Mouse (Mus musculus) embryonic facial prominence, embryonic 12.5 days (tissue): ENCODE measurements around the gene Dnmt3l. TPM values are rescaled to one million over a fixed set of nuclear protein-coding genes. Genes with fewer than 3 reads are reported as not detected.
A peak's percentile ranks its signal among the peaks of the same experiment; 100 is the strongest.
"Not testable (repeated sequence)": the region's sequence is repeated elsewhere in the genome, so short reads cannot be mapped to it uniquely, and the experiment has no call there.

Experiments
- ATAC-seq: fragments of 200-750 bp; cut with Nextera tagmentation; 2 replicates; pipeline ENCODE4 v1.8.0; 2017; ENCODE audit not compliant: insufficient number of reproducible peaks, insufficient read depth, low FRiP score, low TSS enrichment
- H3K27ac ChIP-seq: fragments of 300-500 bp; sonication (generic); 2 replicates; pipeline ENCODE4 v1.5.1; 2016; ENCODE audit warnings: mild to moderate bottlenecking
- H3K27me3 ChIP-seq: fragments of 300-500 bp; sonication (generic); 2 replicates; pipeline ENCODE4 v1.6.1; 2016; ENCODE audit warnings: mild to moderate bottlenecking, moderate library complexity
- H3K36me3 ChIP-seq: fragments of 300-500 bp; sonication (generic); 2 replicates; pipeline ENCODE4 v1.6.1; 2016; ENCODE audit warnings: mild to moderate bottlenecking
- H3K4me1 ChIP-seq: fragments of 300-500 bp; sonication (generic); 2 replicates; pipeline ENCODE4 v1.6.1; 2016
- H3K4me2 ChIP-seq: fragments of 300-500 bp; sonication (generic); replicated peaks from 2 replicates; pipeline ENCODE4 v1.6.1; 2016; ENCODE audit warnings: mild to moderate bottlenecking, moderate library complexity
- H3K4me3 ChIP-seq: fragments of 300-500 bp; sonication (generic); 2 replicates; pipeline ENCODE4 v1.5.1; 2016; ENCODE audit warnings: mild to moderate bottlenecking
- H3K9ac ChIP-seq: fragments of 300-500 bp; sonication (generic); 2 replicates; pipeline ENCODE4 v1.6.1; 2016; ENCODE audit warnings: mild to moderate bottlenecking, moderate library complexity
- H3K9me3 ChIP-seq: fragments of 300-500 bp; sonication (generic); 2 replicates; pipeline ENCODE4 v1.6.1; 2016; ENCODE audit warnings: mild to moderate bottlenecking, moderate library complexity
- WGBS: fragments of 180-500 bp; shearing (Covaris S2); methylation state at CpG from one replicate; pipeline ENCODE4 v1.1.7; 2016; 5-methylcytosine and 5-hydroxymethylcytosine counted together
- polyA plus RNA-seq: library from polyadenylated mRNA; unstranded; fragments of >200 nt; fragmentation: Nextera tagmentation; extraction: Ambion mirVana; gene quantifications from 2 replicates; pipeline ENCODE4 v1.2.1, GENCODE M21; 2016

Dnmt3l gene
- polyA plus RNA-seq, 1 experiment from 2014 or later = 0.19 TPM

- Histone ChIP-seq H3K36me3 (peaks cover 4% of the 10 kb centered on the region; the same call in 1 of the 2 replicates), H3K9me3 (no peaks in the 10 kb centered on the region), H3K27ac (no peak overlapping the region), H3K4me2 (peak overlapping the region; percentile 78), H3K4me3 (peak overlapping the region; percentile 16), H3K27me3 (no peaks in the 10 kb centered on the region), H3K9ac (0 out of 2 replicates have a peak overlapping the region, but pooled peaks have one; percentile 10), H3K4me1 (peaks cover 30% of the 10 kb centered on the region)
- 17% methylated on average over 10 of the region's 10 CpGs for WGBS
- no peak for ATAC-seq
Measured at GRCm38 (mm10) chr10:78010335-78010734, 31.4 kb upstream of the Dnmt3l start.

- H3K4me2 ChIP-seq, H3K9ac ChIP-seq, H3K27ac ChIP-seq, H3K36me3 ChIP-seq, H3K4me3 ChIP-seq, H3K27me3 ChIP-seq, ATAC-seq, H3K9me3 ChIP-seq: not testable (repeated sequence)
- peaks cover 29% of the 10 kb centered on the region for H3K4me1 ChIP-seq
- 89% methylated on average over 5 of the region's 5 CpGs for WGBS
Measured at GRCm38 (mm10) chr10:78011116-78011515, 30.6 kb upstream of the Dnmt3l start.

GRCm38 (mm10) chr10:78012661-78013495 is 28.9 kb upstream of the Dnmt3l start:
- H3K36me3 ChIP-seq = no peaks in the 10 kb centered on the region
- ATAC-seq = no peak
- H3K9me3 ChIP-seq = no peaks in the 10 kb centered on the region
- peaks cover 13% of the 10 kb centered on the region for H3K4me1 ChIP-seq
- WGBS = 92% methylated on average over 18 of the region's 18 CpGs
- H3K27ac ChIP-seq = no peak overlapping the region
- no peaks in the 10 kb centered on the region for H3K27me3 ChIP-seq
- H3K4me2 ChIP-seq = no peak overlapping the region
- H3K9ac ChIP-seq = no peak overlapping the region
- H3K4me3 ChIP-seq = no peak overlapping the region

GRCm38 (mm10) chr10:78015489-78015888 is 26.3 kb upstream of the Dnmt3l start:
- WGBS = 89% methylated on average over 1 of the region's 1 CpGs
- no peaks in the 10 kb centered on the region for H3K9me3 ChIP-seq
- ATAC-seq = no peak
- H3K4me3 ChIP-seq = no peak overlapping the region
- no peak overlapping the region for H3K4me2 ChIP-seq
- H3K36me3 ChIP-seq = no peaks in the 10 kb centered on the region
- no peaks in the 10 kb centered on the region for H3K27me3 ChIP-seq
- no peak overlapping the region for H3K9ac ChIP-seq
- peaks cover 1% of the 10 kb centered on the region; the same call in 1 of the 2 replicates for H3K4me1 ChIP-seq
- no peak overlapping the region for H3K27ac ChIP-seq

- Histone ChIP-seq H3K27me3 (no peaks in the 10 kb centered on the region), H3K36me3 (no peaks in the 10 kb centered on the region), H3K27ac (no peak overlapping the region), H3K4me3 (no peak overlapping the region), H3K9me3 (no peaks in the 10 kb centered on the region), H3K9ac (no peak overlapping the region), H3K4me1 (no peaks in the 10 kb centered on the region), H3K4me2 (no peak overlapping the region)
- WGBS = 54% methylated on average over 5 of the region's 5 CpGs
- ATAC-seq = no peak
Measured at GRCm38 (mm10) chr10:78016366-78016765, 25.4 kb upstream of the Dnmt3l start.

GRCm38 (mm10) chr10:78018797-78019203 is 22.9 kb upstream of the Dnmt3l start:
- no peaks in the 10 kb centered on the region for H3K4me1 ChIP-seq
- no peak overlapping the region for H3K27ac ChIP-seq
- WGBS = 23% methylated on average over 19 of the region's 19 CpGs
- H3K36me3 ChIP-seq = no peaks in the 10 kb centered on the region
- peak overlapping the region; percentile 22 for H3K4me3 ChIP-seq
- peak; percentile 72; the same call in 1 of the 2 replicates for ATAC-seq
- peak overlapping the region; percentile 41 for H3K4me2 ChIP-seq
- H3K9ac ChIP-seq = no peak overlapping the region
- H3K27me3 ChIP-seq = no peaks in the 10 kb centered on the region
- no peaks in the 10 kb centered on the region for H3K9me3 ChIP-seq

GRCm38 (mm10) chr10:78019291-78019690 is 22.5 kb upstream of the Dnmt3l start:
- no peaks in the 10 kb centered on the region for H3K9me3 ChIP-seq
- ATAC-seq = peak; percentile 69; the same call in 1 of the 2 replicates
- no peak overlapping the region for H3K9ac ChIP-seq
- H3K4me2 ChIP-seq = no peak overlapping the region
- H3K27me3 ChIP-seq = no peaks in the 10 kb centered on the region
- 83% methylated on average over 4 of the region's 4 CpGs for WGBS
- H3K4me3 ChIP-seq = no peak overlapping the region
- no peaks in the 10 kb centered on the region for H3K4me1 ChIP-seq
- H3K27ac ChIP-seq = no peak overlapping the region
- H3K36me3 ChIP-seq = no peaks in the 10 kb centered on the region

- 95% methylated on average over 7 of the region's 11 CpGs for WGBS
- H3K4me3 ChIP-seq, H3K4me1 ChIP-seq, H3K36me3 ChIP-seq, H3K27ac ChIP-seq, H3K27me3 ChIP-seq, H3K4me2 ChIP-seq, H3K9me3 ChIP-seq, H3K9ac ChIP-seq: not testable (repeated sequence)
- ATAC-seq = peak; percentile 41; the same call in 1 of the 2 replicates
Measured at GRCm38 (mm10) chr10:78019984-78020383, 21.8 kb upstream of the Dnmt3l start.

- H3K4me3 ChIP-seq, H3K36me3 ChIP-seq, H3K27ac ChIP-seq, ATAC-seq, H3K27me3 ChIP-seq, H3K9me3 ChIP-seq, H3K4me2 ChIP-seq, H3K4me1 ChIP-seq, H3K9ac ChIP-seq: not testable (repeated sequence)
- WGBS = 74% methylated on average over 6 of the region's 8 CpGs
Measured at GRCm38 (mm10) chr10:78025453-78025852, 16.3 kb upstream of the Dnmt3l start.

- Histone ChIP-seq H3K36me3 (no peaks in the 10 kb centered on the region), H3K27me3 (no peaks in the 10 kb centered on the region), H3K4me3 (no peak overlapping the region), H3K4me2 (no peak overlapping the region), H3K27ac (no peak overlapping the region), H3K9me3 (no peaks in the 10 kb centered on the region), H3K9ac (no peak overlapping the region), H3K4me1 (no peaks in the 10 kb centered on the region)
- 6% methylated on average over 5 of the region's 5 CpGs for WGBS
- 0 out of 2 replicates have a peak, but pooled peaks have one; percentile 41 for ATAC-seq
Measured at GRCm38 (mm10) chr10:78028129-78028528, 13.6 kb upstream of the Dnmt3l start.

- WGBS = 54% methylated on average over 1 of the region's 1 CpGs
- no peak for ATAC-seq
- H3K36me3 ChIP-seq = no peaks in the 10 kb centered on the region
Measured at GRCm38 (mm10) chr10:78029080-78029479, 12.7 kb upstream of the Dnmt3l start.

GRCm38 (mm10) chr10:78031987-78032386 is 9.8 kb upstream of the Dnmt3l start:
- Histone ChIP-seq H3K27ac (no peak overlapping the region), H3K4me2 (no peak overlapping the region)
- 80% methylated on average over 2 of the region's 2 CpGs for WGBS

More at GRCm38 (mm10) chr10:78029080-78029479, 12.7 kb upstream of the Dnmt3l start:
- no peak overlapping the region for H3K9ac ChIP-seq
- H3K9me3 ChIP-seq = no peaks in the 10 kb centered on the region
- H3K4me1 ChIP-seq = no peaks in the 10 kb centered on the region
- H3K27me3 ChIP-seq = no peaks in the 10 kb centered on the region
- no peak overlapping the region for H3K4me3 ChIP-seq
- no peak overlapping the region for H3K4me2 ChIP-seq
- H3K27ac ChIP-seq = no peak overlapping the region

More at GRCm38 (mm10) chr10:78031987-78032386, 9.8 kb upstream of the Dnmt3l start:
- Histone ChIP-seq H3K27me3 (no peaks in the 10 kb centered on the region), H3K36me3 (no peaks in the 10 kb centered on the region), H3K4me1 (no peaks in the 10 kb centered on the region), H3K4me3 (no peak overlapping the region), H3K9ac (no peak overlapping the region), H3K9me3 (no peaks in the 10 kb centered on the region)
- ATAC-seq = no peak
